Mouse (Mus musculus): ENCODE results near the gene Olfr281.

GRCm38 (mm10) chr15:98479568-98480102 is 27.2 kb downstream of the Olfr281 start:
- TF ChIP-seq CTCF (IDR thresholded peaks at IDR 0.05; ENCODE audit: extremely low read depth, insufficient read depth, insufficient read length, insufficient replicate concordance) (no peak), POLR2A (IDR thresholded peaks at IDR 0.05; ENCODE audit: low read depth, low read length) (no peak)
